Mouse (Mus musculus) lung, postnatal 0 days (tissue): ENCODE data around the gene Ranbp3.

Source experiments
- CTCF ChIP-seq: IDR thresholded peaks from 2 replicates; pipeline ENCODE4 v1.5.1; 2016; ENCODE audit warnings: antibody characterized with exemption, mild to moderate bottlenecking
- EP300 ChIP-seq: IDR thresholded peaks from 2 replicates; pipeline ENCODE4 v1.6.1; 2016; ENCODE audit warnings: antibody characterized with exemption, mild to moderate bottlenecking, control low read depth

DNA sequence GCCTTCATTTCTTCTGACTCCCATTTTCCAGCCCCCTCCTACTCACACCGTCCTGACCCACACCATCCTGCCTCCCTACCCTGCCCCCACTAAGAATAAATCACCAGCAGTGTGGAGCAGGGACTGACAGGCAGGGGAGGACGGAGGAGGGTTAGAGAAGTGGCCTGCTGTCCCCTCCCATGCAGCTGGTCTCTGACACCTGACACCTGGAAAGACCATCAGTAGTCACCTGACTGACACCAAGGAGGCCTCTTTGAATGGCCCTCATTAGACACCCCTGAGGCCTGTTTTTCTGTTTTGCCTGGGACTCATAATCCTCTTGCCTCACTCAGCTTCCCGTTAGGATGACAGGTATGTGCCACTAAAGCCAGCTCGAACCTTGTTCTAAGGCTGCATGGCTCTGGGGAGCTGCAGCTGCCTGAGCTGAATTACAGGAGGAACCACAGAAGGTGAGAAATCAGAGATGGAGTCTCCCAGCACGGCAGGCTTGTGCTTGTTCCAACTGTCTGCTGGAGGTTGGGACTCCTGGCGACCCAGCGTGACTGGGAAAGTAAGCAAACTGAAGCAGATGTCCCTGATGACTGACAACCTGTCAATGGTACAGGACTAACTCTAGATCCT, 54.0 kb downstream of the Ranbp3 start:
- no peak for TF ChIP-seq EP300
- TF ChIP-seq CTCF = no peak
